Mouse (Mus musculus): ENCODE results near the gene Col23a1.

DNA sequence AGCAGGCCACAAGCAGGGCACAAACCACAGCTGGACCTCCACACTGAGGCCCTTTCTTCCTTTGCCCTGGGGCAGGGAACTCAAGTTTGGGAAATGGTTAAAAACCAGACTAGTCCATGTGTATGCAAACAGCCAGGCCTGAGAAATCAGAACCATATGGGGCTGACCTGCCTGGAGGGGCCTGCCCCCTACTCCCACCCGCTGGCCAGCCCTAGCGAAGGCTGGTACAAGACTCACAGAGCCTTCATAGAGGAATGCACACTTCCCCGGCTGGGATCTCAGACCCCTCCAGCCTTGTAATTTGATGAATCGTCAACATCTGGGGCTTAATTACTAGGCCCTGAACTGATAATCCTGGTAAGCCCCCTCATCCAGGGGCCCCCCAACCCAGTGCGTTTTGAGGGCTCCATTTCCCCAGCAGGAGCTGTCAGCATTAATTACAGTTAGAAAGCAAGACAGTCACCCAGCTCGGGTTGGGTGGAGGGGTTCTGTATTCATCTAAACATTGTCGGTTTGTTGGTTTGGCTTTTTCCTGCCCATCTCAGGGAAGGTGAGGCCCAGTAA, 253.8 kb downstream of the Col23a1 start:
- TF ChIP-seq POLR2A (IDR thresholded peaks at IDR 0.05; ENCODE audit: low read depth, low read length), result no peak
- TF ChIP-seq CTCF (IDR thresholded peaks at IDR 0.05; ENCODE audit: borderline replicate concordance, insufficient read depth, low read length), result no peak

Measured in embryonic fibroblast, embryonic 13.5 days (primary cell).